Mouse (Mus musculus): Measurements from ENCODE around the gene Ric8b. TPM values are rescaled to one million over a fixed set of nuclear protein-coding genes. Genes with fewer than 3 reads are reported as not detected.
A peak's percentile ranks its signal among the peaks of the same experiment; 100 is the strongest.

The Ric8b gene
- total RNA-seq, 2 experiments from 2014 or later, result 22.3 to 26.9 TPM

DNA sequence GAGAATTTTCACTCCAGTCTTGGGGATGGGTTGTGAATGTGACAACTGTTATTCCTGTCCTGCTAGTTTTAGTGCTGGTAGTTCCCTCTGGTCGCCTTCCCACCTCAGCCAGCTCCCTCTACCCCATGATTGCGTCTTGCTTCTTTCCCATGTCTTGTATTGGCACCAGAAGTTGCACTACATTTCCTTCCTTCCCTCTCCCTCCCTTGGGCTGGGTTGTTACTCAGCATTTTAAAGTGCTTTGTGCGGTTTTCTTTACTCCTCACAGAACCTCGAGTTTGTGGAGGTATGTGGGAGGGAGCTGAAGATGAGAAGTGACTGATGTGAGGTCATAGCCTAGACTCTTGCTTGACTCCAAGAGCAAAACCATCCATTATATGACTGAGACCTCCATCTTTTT is 38.8 kb downstream of the Ric8b start:
- DNase-seq, result no peak

DNA sequence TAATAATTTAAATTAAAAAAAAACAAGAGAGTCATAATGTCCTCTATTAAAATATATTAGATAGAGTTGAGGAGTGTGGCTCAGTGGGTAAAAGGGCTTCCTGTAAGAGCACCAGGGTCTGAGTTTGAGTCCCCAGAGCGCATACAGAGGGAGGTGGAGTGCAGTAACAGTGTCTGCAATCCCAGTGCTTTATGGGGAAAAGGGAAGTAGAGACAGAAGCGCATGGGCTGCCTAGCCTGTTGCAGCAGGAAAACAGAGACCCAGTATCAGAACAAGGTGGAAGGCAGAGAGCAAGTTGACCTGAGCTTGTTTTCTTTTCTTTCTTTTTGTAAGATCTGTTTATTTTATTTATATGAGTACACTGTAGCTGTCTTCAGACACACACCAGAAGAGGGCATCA is 41.2 kb downstream of the Ric8b start:
- DNase-seq, result no peak

More for the DNA sequence above, 38.8 kb downstream of the Ric8b start:
- intact Hi-C loops (cut with DNase I), result no loop called here

DNA sequence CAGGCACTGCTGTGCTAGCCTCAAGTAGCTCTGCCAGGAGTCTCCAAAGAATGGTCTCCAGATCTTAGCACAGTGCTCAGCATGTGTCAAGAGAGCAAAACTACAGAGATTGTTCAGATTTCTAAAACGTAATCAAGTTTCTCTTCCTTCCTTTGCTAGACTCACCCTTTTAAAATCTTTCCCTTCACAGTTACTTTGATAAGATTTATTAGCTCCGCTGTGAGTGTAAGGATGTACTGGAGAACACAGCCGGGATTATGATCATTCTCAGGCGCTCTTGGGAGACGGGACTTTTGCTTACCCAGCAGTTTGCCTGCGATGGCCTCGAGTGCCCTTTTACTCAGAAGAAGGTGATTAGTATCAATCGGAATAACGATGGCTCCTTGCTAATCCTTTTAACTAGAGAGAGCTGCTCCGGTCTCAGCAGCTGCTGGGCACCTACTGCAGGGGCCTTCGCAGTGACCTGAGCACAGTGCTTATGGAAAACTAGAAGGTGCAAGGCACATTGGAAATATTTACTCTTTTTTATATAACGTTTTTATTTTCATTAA is 43.0 kb downstream of the Ric8b start:
- intact Hi-C loops (cut with DNase I), result no loop called here
- no peak for DNase-seq

More for the DNA sequence above, 41.2 kb downstream of the Ric8b start:
- intact Hi-C loops (cut with DNase I), result no loop called here

DNA sequence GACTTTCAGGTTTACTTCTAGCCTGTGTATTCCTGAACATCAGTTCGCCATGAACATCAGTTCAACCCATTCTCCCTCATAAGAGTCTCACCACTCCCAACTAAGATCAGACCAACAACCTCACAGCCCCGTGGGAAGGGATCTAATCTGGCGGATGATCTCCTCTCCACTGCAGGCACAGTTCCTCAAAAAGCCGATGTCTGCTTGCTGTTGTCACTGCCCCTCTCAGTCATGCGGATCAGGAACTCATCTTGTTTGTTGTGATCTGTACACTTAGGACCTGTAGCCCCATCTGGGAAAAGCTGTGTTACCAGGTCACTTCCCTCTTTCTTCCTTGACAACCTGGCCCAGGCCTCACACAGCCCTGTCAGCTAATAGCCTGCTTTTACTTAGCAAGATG is 45.7 kb downstream of the Ric8b start:
- intact Hi-C loops (cut with DNase I), result no loop called here

DNA sequence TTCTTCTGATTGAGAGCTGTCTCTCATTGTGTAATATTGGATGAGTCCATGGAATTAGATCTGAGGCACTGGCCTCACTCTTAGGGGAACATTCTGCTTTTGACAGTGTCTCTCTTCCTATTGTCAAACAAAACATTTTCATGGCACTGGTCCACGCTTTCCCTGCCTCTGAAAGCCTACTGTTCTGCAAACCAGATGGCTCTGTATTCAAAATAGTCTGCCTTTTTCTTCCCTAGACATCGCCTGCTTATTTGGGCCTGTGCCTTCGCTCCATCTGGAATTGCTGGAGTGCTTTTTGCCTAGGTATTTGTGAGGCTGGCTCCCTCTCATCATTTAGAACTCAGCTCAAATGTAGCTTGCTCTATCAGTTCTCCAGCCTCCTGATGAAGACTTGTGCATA is 46.3 kb downstream of the Ric8b start:
- intact Hi-C loops (cut with DNase I), result no loop called here
- DNase-seq, result peak in 1 of 2 experiments; percentile 40

More for the DNA sequence above, 45.7 kb downstream of the Ric8b start:
- DNase-seq, result no peak

DNA sequence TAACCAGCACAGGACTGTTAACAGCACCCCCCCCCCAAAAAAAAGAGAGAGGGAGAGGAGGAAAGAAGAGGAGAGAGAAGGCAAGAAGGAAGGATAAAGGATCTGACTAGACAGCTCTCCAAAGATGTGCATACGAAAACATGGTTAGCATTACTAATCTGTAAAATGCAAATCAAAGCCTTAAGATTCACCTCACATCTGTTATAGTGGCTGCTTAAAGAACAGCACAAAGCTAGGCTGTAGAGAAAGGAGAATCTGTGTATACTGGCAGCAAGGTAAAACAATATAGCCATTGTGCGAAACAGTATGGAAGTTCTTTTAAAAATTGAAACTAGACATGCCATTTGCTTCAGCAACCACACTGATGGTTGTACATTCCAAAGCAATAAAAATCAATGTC is 49.1 kb downstream of the Ric8b start:
- intact Hi-C loops (cut with DNase I), result no loop called here
- DNase-seq, result no peak

DNA sequence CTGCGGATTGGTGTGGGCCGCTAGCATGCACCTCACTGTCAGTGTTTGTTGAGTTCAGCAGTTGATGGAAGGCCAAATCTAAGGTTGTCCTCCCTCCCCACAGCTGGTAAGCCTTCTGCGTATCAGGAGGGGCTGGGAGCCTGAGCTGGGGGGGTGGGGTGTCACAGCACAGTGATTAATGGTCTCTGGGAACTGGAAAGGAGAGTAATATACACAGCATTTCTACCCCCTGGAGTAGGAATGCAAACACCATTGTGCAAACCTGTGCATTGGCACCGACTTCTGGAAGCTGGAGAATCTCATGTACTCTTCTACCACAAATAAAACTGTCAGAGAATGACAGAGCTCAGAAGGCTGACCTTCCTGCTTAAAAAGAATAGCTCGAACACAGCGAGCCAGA is 50.2 kb downstream of the Ric8b start:
- intact Hi-C loops (cut with DNase I), result loop anchor here (2.0 kb wide), 1 partner anchor 51 kb away; the partner anchor contains the start of gene Ric8b
- DNase-seq, result peak; percentile 55 to 64

DNA sequence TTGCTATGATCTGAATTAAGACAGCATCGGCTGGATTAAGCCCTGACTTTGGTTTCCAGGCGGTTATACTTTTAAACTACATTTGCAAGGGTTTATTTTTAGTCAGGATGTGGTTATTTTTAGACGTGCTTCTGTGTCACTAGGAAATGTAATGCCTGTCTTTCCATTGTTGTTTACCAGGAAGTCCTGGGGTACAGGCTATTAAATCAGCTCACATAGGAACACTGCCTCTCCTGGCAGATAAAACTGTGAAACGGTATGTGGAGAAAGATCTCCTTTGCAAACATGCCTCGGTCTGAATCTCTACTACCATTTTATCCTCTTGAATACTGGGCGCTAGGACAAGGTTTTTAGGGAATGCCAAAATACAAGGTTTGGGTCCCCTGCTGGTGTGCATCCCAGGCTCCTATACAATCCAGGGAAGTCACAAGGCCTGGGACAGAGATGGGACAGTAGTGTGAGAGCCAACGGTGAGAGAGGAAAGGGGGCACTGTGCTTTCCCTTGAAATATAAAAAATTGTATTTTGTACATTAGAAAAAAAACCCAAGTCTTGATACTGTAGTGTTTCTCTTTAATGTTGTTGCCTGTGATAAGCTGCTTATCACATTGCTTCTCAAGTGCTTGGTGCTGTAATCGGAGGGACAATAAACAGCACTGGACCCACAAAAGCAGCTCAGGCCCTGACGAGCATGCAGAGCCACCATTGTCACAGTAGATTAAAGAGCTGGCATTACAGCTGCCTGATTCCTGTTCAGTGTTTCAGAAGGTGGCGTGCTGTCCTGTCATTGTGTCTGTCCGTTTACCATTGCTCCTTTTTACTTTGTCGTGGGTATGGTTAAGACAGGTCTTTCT is 51.7 kb downstream of the Ric8b start:
- peak; percentile 41 to 46 for DNase-seq
- intact Hi-C loops (cut with DNase I), result loop anchor here (2.0 kb wide), 1 partner anchor 52 kb away; the partner anchor contains the start of gene Ric8b

DNA sequence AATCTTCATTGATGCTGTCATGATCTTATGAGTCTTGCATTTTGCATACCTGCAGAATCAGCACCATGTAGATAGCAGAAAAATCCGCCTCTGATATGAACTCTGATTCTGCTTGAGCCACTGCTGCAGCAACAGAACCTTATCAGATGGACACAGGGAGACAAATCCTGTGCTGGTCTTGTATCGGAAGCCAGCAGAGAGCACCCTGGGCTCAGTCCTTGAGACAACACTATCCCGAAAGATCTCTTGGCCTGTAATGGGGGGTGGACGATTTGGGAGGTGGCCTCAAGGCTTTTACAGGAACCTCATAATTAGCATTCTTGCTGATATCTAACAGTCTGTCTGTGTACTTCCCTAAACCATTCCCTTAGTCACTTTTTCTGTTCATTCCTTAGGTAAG is 57.8 kb downstream of the Ric8b start:
- no peak for DNase-seq
- intact Hi-C loops (cut with DNase I), result loop anchor here (5.0 kb wide), 1 partner anchor 67 kb away; no protein-coding TSS in a partner anchor

DNA sequence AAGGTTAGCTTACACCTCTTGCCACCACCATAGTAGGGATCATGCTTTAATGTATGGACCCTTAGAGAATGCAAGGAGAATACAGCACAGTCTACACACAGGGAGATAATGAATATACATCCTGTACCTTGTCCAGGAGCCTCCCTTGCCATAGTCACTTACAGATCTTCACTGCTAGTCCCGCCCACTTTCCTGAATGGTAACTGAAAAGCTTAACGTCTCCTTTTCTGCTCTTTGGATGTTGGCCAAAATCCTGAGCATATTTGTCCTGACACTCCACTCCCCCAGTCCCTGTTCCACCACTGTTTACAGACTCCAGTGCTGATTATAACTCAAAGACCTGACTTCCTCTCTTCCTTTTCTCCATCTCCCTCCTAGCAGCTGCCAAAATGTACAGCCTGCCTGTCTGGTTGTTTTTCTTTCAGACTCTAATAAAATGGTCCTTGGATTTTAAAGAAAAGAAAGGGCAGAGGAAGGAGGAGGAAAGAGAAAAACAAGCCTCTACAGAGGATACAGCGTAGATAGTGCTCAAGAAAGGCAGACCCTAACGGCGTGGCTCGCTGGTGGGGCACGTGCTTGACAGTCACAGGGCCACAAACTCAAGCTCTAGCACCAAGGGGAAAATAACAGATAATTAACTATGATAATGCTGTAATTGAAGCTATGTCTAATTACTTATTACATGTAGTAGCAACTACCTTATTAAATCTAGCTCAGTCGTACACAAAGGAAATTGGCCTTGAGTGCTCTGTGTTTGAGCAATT is 59.4 kb downstream of the Ric8b start:
- intact Hi-C loops (cut with DNase I), result loop anchor here (5.0 kb wide), 1 partner anchor 66 kb away; no protein-coding TSS in a partner anchor
- peak; percentile 27 to 32 for DNase-seq

DNA sequence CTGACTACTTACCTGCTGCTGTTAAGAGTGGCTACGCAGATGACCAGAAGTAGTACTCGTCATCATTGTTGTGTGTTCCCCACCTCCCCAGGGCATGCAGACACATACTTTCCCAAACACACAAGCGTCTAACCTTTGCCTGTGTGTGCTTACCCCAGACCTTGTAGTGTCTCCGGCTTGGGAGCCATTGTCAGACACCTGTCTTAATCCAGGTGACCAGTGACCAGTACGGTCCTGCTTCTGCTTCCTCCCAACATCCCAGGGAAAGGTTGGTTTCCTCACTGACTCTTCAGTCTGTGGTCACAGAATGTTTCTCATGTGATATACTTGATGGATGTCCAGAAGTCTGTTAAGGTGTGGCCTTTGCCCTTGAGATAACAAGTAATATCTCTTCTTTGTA is 62.9 kb downstream of the Ric8b start:
- no peak for DNase-seq
- intact Hi-C loops (cut with DNase I), result no loop called here

DNA sequence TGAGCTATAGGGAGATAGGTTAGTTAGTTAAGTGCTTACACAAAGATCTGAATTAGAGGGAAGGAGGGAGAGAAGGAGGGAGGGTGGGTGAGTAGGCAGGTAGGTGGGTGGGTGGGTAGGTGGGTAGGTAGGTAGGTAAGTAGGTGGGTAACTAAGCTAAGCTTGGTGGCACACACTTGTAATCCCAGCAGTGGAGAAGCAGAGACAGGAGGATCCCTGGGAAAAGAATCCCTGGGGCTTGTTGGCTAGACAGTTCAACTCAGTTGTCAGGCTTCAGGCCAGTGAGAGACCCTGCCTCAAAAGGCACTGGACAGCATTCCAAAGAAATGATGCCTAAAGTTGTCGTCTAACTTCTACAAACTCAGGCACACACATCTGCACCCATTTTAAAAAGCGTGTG is 64.0 kb downstream of the Ric8b start:
- no peak for DNase-seq
- intact Hi-C loops (cut with DNase I), result no loop called here

DNA sequence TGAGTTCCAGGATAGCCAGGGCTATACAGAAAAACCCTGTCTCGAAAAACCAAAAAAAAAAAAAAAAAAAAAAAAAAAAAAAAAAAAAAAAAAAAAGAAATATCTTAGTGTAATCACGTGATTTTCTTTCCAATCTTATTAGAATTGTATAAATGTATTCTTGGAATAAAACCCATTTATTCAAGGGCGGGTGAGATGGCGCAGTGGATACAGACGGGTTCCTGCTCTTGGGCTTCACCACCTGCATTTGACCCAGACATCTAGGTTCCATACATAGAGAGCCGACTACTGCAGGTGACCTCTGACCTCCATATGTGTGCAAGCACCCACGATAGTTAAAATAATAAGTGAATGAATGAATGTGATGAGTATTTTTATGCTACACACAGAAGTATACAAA is 65.3 kb downstream of the Ric8b start:
- no peak for DNase-seq
- intact Hi-C loops (cut with DNase I), result no loop called here

DNA sequence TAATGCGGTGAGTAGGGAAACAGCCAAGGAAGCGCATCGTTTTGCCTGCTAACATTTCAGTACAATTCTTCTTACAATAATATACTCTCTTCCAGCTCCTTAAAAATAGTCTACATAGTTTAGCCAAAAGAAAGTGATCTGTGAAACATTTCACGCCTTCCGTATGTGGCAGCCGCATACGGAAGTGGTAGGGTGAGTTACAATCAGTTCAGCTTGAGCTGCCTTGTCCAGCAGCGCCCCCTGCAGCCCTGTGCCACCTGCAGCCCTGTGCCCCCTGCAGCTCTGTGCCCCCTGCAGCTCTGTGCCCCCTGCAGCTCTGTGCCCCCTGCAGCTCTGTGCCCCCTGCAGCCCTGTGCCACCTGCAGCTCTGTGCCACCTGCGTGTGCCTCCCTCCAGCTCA is 68.5 kb downstream of the Ric8b start:
- DNase-seq, result peak; percentile 42 to 70

DNA sequence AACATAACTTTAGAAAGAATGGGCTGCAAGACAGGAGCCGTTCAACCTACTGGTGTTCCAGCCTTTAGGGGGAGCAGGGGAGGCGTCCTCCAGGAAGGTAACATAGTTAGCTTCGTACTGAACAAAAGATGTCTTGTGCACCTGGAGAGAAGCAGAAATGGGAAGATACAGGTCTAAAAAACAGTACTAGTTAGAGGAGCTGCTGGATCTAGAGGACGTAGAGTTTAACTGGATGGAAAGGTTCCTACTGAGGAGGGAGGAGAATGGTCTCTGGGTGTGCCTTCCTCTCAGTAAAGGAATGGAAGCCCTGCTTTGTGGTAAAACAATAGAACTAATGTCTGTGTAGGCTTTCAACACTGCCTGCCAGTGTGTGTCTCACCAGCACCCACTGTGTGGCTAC is 70.2 kb downstream of the Ric8b start:
- no peak for DNase-seq
- intact Hi-C loops (cut with DNase I), result loop anchor here (5.0 kb wide), 1 partner anchor 150 kb away; no protein-coding TSS in a partner anchor

More for the DNA sequence above, 68.5 kb downstream of the Ric8b start:
- intact Hi-C loops (cut with DNase I), result loop anchor here (5.0 kb wide), 1 partner anchor 149 kb away; no protein-coding TSS in a partner anchor

DNA sequence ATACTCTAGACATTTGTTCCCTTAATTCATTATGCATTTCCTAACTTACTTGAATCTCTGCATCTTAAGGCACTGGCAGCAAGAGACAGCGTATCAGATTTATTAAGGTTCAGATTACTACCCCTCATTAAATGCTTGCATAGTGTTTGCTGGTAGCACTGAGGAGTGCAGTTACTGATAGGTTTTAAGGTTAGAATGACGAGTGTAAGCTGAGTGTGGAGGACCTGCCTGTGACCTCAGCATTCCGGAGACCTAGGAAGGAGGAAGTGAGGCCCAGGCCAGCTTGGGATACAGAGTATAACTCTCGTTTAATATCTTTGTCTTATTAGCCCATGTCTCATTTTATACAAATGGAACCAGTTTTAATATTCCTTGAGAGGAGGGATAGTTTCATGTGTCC is 71.2 kb downstream of the Ric8b start:
- DNase-seq, result no peak
- intact Hi-C loops (cut with DNase I), result loop anchor here (5.0 kb wide), 1 partner anchor 151 kb away; no protein-coding TSS in a partner anchor

DNA sequence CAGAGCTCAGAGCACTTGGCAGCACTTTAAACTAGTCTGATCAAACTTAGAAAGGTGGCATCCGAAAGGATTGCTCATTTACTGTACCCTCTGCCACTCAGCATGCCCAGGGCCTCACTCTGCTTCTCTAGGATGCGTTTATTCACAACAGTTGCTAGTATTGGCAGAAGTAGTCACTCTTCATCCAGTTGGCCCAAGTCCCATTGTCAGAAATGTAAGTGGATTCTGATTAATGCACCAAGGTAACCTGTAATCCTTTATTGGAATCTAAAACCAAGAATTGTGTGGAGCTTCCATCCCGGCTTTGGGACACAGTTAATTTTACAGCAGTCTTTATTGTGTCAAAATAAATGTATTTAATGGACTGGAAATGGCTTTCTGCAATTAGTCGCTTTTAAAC is 76.9 kb downstream of the Ric8b start:
- no peak for DNase-seq
- intact Hi-C loops (cut with DNase I), result no loop called here

DNA sequence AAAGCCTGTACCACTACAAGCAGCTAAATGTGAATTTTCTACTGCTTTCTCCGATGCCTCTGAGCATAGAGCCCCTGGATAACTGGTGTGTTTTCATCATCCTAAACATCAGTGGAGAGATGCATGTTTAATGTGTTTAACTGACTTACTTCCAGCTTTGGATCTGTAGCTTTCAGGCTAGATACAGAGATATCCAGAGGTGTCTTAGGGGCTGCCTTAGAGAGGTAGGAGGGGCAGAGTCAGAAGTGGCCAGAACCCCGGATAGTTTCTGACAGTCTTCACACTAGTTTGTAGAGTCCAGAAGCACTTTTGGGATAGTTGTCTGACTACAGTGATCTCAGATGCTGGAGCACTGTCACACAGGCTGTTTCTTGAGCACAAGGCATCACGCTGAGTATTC is 77.6 kb downstream of the Ric8b start:
- no peak for DNase-seq
- intact Hi-C loops (cut with DNase I), result no loop called here

DNA sequence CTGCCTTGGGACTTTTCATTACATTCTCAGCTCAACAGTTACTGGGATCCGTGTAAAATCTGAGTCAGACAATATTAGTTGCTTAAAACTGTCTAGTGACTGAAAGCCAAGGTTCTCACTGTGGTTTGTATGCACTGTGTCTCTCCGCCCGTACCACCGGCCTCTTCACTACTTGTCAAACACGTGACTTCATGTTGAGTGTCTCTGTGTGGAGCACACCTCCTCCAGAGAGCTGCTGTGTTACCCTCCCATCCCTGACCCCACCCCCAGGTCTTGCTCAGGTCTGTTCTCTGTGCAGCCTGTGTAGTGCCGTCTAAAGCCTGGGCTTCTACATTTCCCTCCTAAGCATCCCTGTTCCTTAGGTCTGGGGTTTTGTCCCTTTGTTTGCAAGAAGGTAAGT is 79.0 kb downstream of the Ric8b start:
- intact Hi-C loops (cut with DNase I), result no loop called here
- no peak for DNase-seq

DNA sequence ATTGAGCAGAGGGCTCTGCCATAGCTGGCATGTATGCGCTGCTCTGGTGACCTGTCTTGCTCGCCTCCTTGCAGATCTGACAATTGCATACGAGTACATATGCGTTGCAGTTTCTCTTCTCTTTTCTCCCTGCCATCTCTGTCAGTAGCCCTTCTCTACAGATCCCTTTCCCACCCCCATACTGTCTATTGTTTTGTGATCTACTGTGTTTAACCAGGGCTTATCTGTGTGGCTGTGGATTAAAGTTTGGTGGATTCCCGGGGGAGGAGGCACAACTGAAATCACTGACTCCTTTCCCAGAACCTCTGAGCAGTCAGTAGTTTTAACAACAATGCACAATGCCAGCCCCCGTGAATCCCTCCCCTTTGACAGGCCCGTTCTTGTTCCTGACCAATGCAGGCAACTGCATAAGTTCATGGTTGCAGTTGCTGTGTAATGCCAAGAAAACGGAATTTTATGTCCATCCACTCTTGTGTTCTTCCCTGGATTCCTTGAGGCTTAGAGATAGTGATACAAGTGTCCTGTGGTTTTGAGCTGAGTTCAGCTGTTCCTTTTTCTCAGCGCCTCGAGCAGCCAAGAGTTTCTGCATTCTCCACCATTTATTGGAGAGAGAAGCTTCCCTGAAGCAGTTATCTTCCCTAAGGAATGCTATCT is 80.3 kb downstream of the Ric8b start:
- intact Hi-C loops (cut with DNase I), result no loop called here
- no peak for DNase-seq

DNA sequence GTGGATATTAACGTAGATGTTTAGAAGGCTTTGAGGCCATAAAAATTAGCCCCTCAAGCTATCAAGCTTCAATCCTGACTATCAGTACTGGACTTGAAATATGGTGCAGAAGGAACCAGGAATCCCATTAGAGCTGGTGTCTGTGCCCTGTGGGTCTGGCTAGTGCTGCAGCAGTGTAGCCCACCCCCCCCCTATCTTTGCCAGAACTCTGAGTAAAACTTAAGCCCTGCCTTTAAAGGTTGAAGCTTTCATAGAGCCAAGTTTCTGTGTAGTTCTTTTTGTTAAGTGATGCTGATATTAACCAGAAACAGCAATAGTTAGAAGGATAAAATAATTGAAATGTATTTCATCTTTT is 80.8 kb downstream of the Ric8b start:
- no peak for DNase-seq
- intact Hi-C loops (cut with DNase I), result no loop called here
